Mouse (Mus musculus) CH12.LX (cell line): ENCODE results near the gene Cbfa2t2. TPM values are rescaled to one million over a fixed set of nuclear protein-coding genes. Genes with fewer than 3 reads are reported as not detected.

ENCODE experiments used
- DNase-seq: peaks from one replicate; pipeline ENCODE4 v3.0.0-alpha.2; 2013; ENCODE audit errors: extremely low read depth
- H3K27ac ChIP-seq: 2 replicates; pipeline ENCODE4 v1.5.1; 2012; ENCODE audit warnings: low read depth, mild to moderate bottlenecking, control low read depth, moderate library complexity; ENCODE audit not compliant: insufficient read depth
- H3K27me3 ChIP-seq: replicated peaks from 2 replicates; pipeline ENCODE3; 2012; ENCODE audit warnings: inconsistent platforms
- H3K36me3 ChIP-seq, 2 experiments: replicated peaks in 1 of 2; 2 replicates each; pipeline versions ENCODE3 to v1.6.1; 2012; ENCODE audit warnings: inconsistent platforms in 1 of 2, low read length in 1 of 2, mild to moderate bottlenecking in 1 of 2, mixed read lengths in 1 of 2, moderate library complexity in 1 of 2; ENCODE audit not compliant: control insufficient read depth in 1 of 2, insufficient read depth in 1 of 2
- H3K4me1 ChIP-seq, 2 experiments: 2 replicates each; pipeline ENCODE4 v1.6.1; 2012; ENCODE audit warnings: inconsistent platforms in 1 of 2, moderate library complexity in 1 of 2; ENCODE audit not compliant: insufficient read depth in 2 of 2, control insufficient read depth in 1 of 2
- H3K4me2 ChIP-seq: 2 replicates; pipeline ENCODE4 v1.6.1; 2012; ENCODE audit warnings: low read depth, mild to moderate bottlenecking, control low read depth; ENCODE audit not compliant: poor library complexity, insufficient read depth, severe bottlenecking
- H3K4me3 ChIP-seq, 3 experiments: fragments of 150-350 bp in 1 of 3; sonication (generic) in 1 of 3; replicated peaks in 1 of 3; 2 replicates each; pipeline versions ENCODE3 to v1.5.1; 2011 to 2012; ENCODE audit warnings: low read depth in 2 of 3, low read length in 2 of 3, mild to moderate bottlenecking in 2 of 3, moderate library complexity in 2 of 3, control low read depth in 1 of 3, improper control_type of control experiment in 1 of 3, inconsistent platforms in 1 of 3, mixed read lengths in 1 of 3; ENCODE audit not compliant: poor library complexity in 1 of 3
- H3K79me2 ChIP-seq: replicated peaks from 2 replicates; pipeline ENCODE4 v1.6.1; 2012; ENCODE audit warnings: mild to moderate bottlenecking, moderate library complexity; ENCODE audit not compliant: control insufficient read depth, poor library complexity, insufficient read depth, severe bottlenecking; ENCODE audit errors: extremely low read depth
- H3K9ac ChIP-seq: 2 replicates; pipeline ENCODE4 v1.6.1; 2012; ENCODE audit warnings: low read depth, mild to moderate bottlenecking, control low read depth, moderate library complexity; ENCODE audit not compliant: insufficient read depth
- H3K9me3 ChIP-seq: replicated peaks from 2 replicates; pipeline ENCODE3; 2012; ENCODE audit warnings: low read length, inconsistent platforms, mixed read lengths
- BHLHE40 ChIP-seq: IDR thresholded peaks from 2 replicates; pipeline ENCODE4 v1.6.1; 2011; ENCODE audit warnings: mild to moderate bottlenecking, low read depth, low read length, improper control_type of control experiment
- CHD2 ChIP-seq: IDR thresholded peaks from 2 replicates; pipeline ENCODE4 v1.6.1; 2011; ENCODE audit warnings: low read length, improper control_type of control experiment
- CTCF ChIP-seq, 2 experiments: IDR thresholded peaks in 1 of 2; conservative IDR thresholded peaks in 1 of 2; 2 replicates each; pipeline ENCODE4 v1.5.1; 2011 to 2012; ENCODE audit warnings: low read depth in 2 of 2, low read length in 2 of 2, improper control_type of control experiment in 1 of 2, inconsistent platforms in 1 of 2, mild to moderate bottlenecking in 1 of 2, moderate library complexity in 1 of 2
- GABPA ChIP-seq: IDR thresholded peaks from 2 replicates; pipeline ENCODE4 v1.6.1; 2012; ENCODE audit warnings: low read depth, low read length, improper control_type of control experiment, inconsistent platforms; ENCODE audit not compliant: insufficient replicate concordance
- JUN ChIP-seq: IDR thresholded peaks from 2 replicates; pipeline ENCODE4 v1.6.1; 2011; ENCODE audit warnings: low read depth, mild to moderate bottlenecking, low read length, improper control_type of control experiment, moderate library complexity; ENCODE audit not compliant: insufficient read depth
- KAT2A ChIP-seq: IDR thresholded peaks from 2 replicates; pipeline ENCODE4 v1.6.1; 2012; ENCODE audit warnings: low read length, improper control_type of control experiment, inconsistent platforms; ENCODE audit not compliant: insufficient replicate concordance
- MAZ ChIP-seq: IDR thresholded peaks from 2 replicates; pipeline ENCODE4 v1.6.1; 2012; ENCODE audit warnings: low read depth, mild to moderate bottlenecking, inconsistent platforms, low read length, improper control_type of control experiment, moderate library complexity
- MXI1 ChIP-seq: IDR thresholded peaks from 2 replicates; pipeline ENCODE4 v1.6.1; 2011; ENCODE audit warnings: mild to moderate bottlenecking, low read depth, low read length, improper control_type of control experiment
- MYC ChIP-seq: IDR thresholded peaks from 2 replicates; pipeline ENCODE4 v1.6.1; 2011; ENCODE audit warnings: low read depth, mild to moderate bottlenecking, improper control_type of control experiment, low read length
- NRF1 ChIP-seq: IDR thresholded peaks from 2 replicates; pipeline ENCODE4 v1.6.1; 2014; ENCODE audit warnings: low read depth, mild to moderate bottlenecking, inconsistent platforms, low read length, improper control_type of control experiment, moderate library complexity
- PAX5 ChIP-seq: IDR thresholded peaks from 2 replicates; pipeline ENCODE4 v1.6.1; 2012; ENCODE audit warnings: low read length, inconsistent platforms, mixed read lengths
- POLR2A ChIP-seq: IDR thresholded peaks from 2 replicates; pipeline ENCODE4 v1.6.1; 2011; ENCODE audit warnings: low read depth, mild to moderate bottlenecking, improper control_type of control experiment, low read length
- RAD21 ChIP-seq: IDR thresholded peaks from 2 replicates; pipeline ENCODE4 v1.6.1; 2011; ENCODE audit warnings: low read depth, mild to moderate bottlenecking, low read length, improper control_type of control experiment, moderate library complexity
- SIN3A ChIP-seq: IDR thresholded peaks from 2 replicates; pipeline ENCODE4 v1.6.1; 2012; ENCODE audit warnings: low read length, improper control_type of control experiment, inconsistent platforms
- TCF12 ChIP-seq: IDR thresholded peaks from 2 replicates; pipeline ENCODE4 v1.6.1; 2014; ENCODE audit warnings: low read depth, mild to moderate bottlenecking, inconsistent platforms, low read length, improper control_type of control experiment
- UBTF ChIP-seq: IDR thresholded peaks from 2 replicates; pipeline ENCODE4 v1.6.1; 2012; ENCODE audit warnings: low read depth, mild to moderate bottlenecking, inconsistent platforms, low read length, improper control_type of control experiment, moderate library complexity
- USF1 ChIP-seq: IDR thresholded peaks from 2 replicates; pipeline ENCODE4 v1.6.1; 2014; ENCODE audit warnings: low read depth, mild to moderate bottlenecking, inconsistent platforms, low read length, improper control_type of control experiment
- ZKSCAN1 ChIP-seq: IDR thresholded peaks from 2 replicates; pipeline ENCODE4 v1.6.1; 2012; ENCODE audit warnings: low read depth, inconsistent platforms, low read length, improper control_type of control experiment, borderline replicate concordance
- ZMIZ1 ChIP-seq: IDR thresholded peaks from 2 replicates; pipeline ENCODE4 v1.6.1; 2012; ENCODE audit warnings: low read depth, mild to moderate bottlenecking, inconsistent platforms, low read length, improper control_type of control experiment
- ZNF384 ChIP-seq: IDR thresholded peaks from 2 replicates; pipeline ENCODE4 v1.6.1; 2012; ENCODE audit warnings: low read depth, low read length, improper control_type of control experiment, inconsistent platforms
- dilution Hi-C: fragments of 300-500 bp; cut with MboI; formaldehyde crosslinking; loops from 2 replicates; pipeline ENCODE4 v1.14.3; 2020; ENCODE audit warnings: low sequenced_read_pairs; ENCODE audit not compliant: extremely low pct_unique_long_range_greater_than_20kb, extremely low pct_ligation_motif_present
- in situ Hi-C: fragments of 300-500 bp; cut with MboI; formaldehyde crosslinking; loops from 3 replicates; pipeline ENCODE4 v1.14.3; 2019; ENCODE audit warnings: low sequenced_read_pairs, low pct_ligation_motif_present, low pct_unique_long_range_greater_than_20kb, mixed read lengths
- polyA plus RNA-seq: library from polyadenylated mRNA; unstranded; fragments of >175 nt; gene quantifications from 2 replicates; pipeline ENCODE4 v1.2.1, GENCODE M21; 2012; ENCODE audit warnings: low read depth; ENCODE audit not compliant: insufficient read length
- total RNA-seq, 2 experiments: library from RNA; depleted of rRNA; stranded (reverse); fragments of 300-350 nt in 1 of 2; fragments of >200 nt in 1 of 2; gene quantifications; 2 replicates each; pipeline ENCODE4 v1.2.3; 2012 to 2014

The Cbfa2t2 gene
- total and polyA plus RNA-seq, 3 experiments, result 6.0 to 12.6 (median 7.0) TPM

- in situ Hi-C loops (no loop called here), dilution Hi-C loops (no loop called here)
- Histone ChIP-seq H3K4me1 (peaks cover 4 to 10% of the 10 kb centered on the region in 2 experiments), H3K79me2 (no peaks in the 10 kb centered on the region), H3K27ac (no peak overlapping the region), H3K9me3 (no peaks in the 10 kb centered on the region), H3K27me3 (no peaks in the 10 kb centered on the region), H3K4me2 (no peak overlapping the region), H3K36me3 (peaks cover 20 to 57% of the 10 kb centered on the region in 2 experiments), H3K9ac (no peak overlapping the region), H3K4me3 (no peak overlapping the region)
- no peak for DNase-seq
- TF ChIP-seq ZNF384 (no peak), KAT2A (no peak)
Measured at GRCm38 (mm10) chr2:154510141-154510540, 73.9 kb downstream of the Cbfa2t2 start.

- Histone ChIP-seq H3K4me2 (no peak overlapping the region), H3K9me3 (no peaks in the 10 kb centered on the region), H3K27me3 (no peaks in the 10 kb centered on the region), H3K9ac (no peak overlapping the region), H3K27ac (no peak overlapping the region), H3K4me1 (no peaks in the 10 kb centered on the region), H3K79me2 (no peaks in the 10 kb centered on the region), H3K4me3 (no peak overlapping the region), H3K36me3 (peaks cover 8 to 58% of the 10 kb centered on the region in 2 experiments)
- DNase-seq, result no peak
- dilution Hi-C loops, result no loop called here
- in situ Hi-C loops, result no loop called here
- TF ChIP-seq USF1 (no peak), MYC (no peak)
- TF ChIP-seq, all 38 proteins: peak for 0
Measured at GRCm38 (mm10) chr2:154516944-154517343, 80.7 kb downstream of the Cbfa2t2 start.

DNA sequence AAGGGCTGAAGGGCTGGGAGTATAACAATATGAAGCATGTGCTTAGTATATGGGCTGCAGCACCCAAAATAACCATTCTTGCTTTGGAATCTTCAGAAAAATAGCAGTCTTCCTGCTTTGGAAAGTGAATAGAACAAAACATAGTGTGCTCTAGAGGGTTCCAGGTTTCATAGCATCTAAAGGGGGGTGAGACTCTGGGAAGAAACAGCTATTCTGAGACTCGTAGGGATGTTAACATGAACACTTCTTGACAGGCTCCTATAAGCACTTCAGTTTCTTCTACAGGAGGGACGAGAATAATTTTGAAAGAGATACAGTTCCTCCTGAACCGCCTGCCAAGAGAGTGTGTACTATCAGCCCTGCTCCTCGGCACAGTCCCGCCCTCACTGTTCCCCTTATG lies 81.1 kb downstream of the Cbfa2t2 start:
- peaks cover 8 to 57% of the 10 kb centered on the region in 2 experiments for H3K36me3 ChIP-seq
- no peak overlapping the region for H3K27ac ChIP-seq
- dilution Hi-C loops (no loop called here), in situ Hi-C loops (no loop called here)
- H3K4me2 ChIP-seq, result no peak overlapping the region
- DNase-seq, result no peak
- no peaks in the 10 kb centered on the region for H3K9me3 ChIP-seq
- no peak overlapping the region for H3K9ac ChIP-seq
- no peak overlapping the region for H3K4me3 ChIP-seq
- H3K79me2 ChIP-seq, result no peaks in the 10 kb centered on the region
- no peaks in the 10 kb centered on the region for H3K4me1 ChIP-seq
- no peaks in the 10 kb centered on the region for H3K27me3 ChIP-seq
- TF ChIP-seq UBTF (no peak), MYC (no peak), BHLHE40 (no peak), CHD2 (no peak), SIN3A (no peak), ZKSCAN1 (no peak), JUN (no peak), RAD21 (no peak), POLR2A (no peak), MAZ (no peak), ZMIZ1 (no peak), NRF1 (no peak), TCF12 (no peak), GABPA (no peak), KAT2A (no peak), PAX5 (no peak), CTCF (conservative IDR thresholded peaks at IDR 0.05 in 1 of 2, IDR thresholded peaks at IDR 0.05 in 1 of 2; ENCODE audit: low read depth in 2 of 2, low read length in 2 of 2) (no peak), MXI1 (no peak)
